Mouse (Mus musculus) heart, embryonic 11.5 days (tissue): ENCODE measurements at regions not wholly inside any gene's neighbourhood (a gene's known extent, or its start where the extent isn't known, plus 50 kb on each side); places are given as distances from the start of the nearest gene placed in this dataset.

Source experiments
- ATAC-seq: fragments of 200-750 bp; cut with Nextera tagmentation; replicated peaks from 2 replicates; pipeline ENCODE4 v1.8.0; 2017; ENCODE audit warnings: moderate library complexity; ENCODE audit not compliant: insufficient number of reproducible peaks, low FRiP score, low TSS enrichment
- H3K27ac ChIP-seq: fragments of 300-500 bp; sonication (generic); 2 replicates; pipeline ENCODE4 v1.5.1; 2014; ENCODE audit warnings: mild to moderate bottlenecking, low read depth, low read length
- H3K27me3 ChIP-seq: fragments of 300-500 bp; sonication (generic); 2 replicates; pipeline ENCODE4 v1.6.1; 2014; ENCODE audit warnings: mild to moderate bottlenecking, low read length, mixed read lengths; ENCODE audit not compliant: control insufficient read depth, insufficient read depth
- H3K36me3 ChIP-seq: fragments of 300-500 bp; sonication (generic); 2 replicates; pipeline ENCODE4 v1.6.1; 2014; ENCODE audit warnings: mild to moderate bottlenecking, low read length, moderate library complexity, mixed read lengths; ENCODE audit not compliant: control insufficient read depth, insufficient read depth
- H3K4me1 ChIP-seq: fragments of 300-500 bp; sonication (generic); 2 replicates; pipeline ENCODE4 v1.6.1; 2014; ENCODE audit warnings: low read length; ENCODE audit not compliant: control insufficient read depth, insufficient read depth
- H3K4me2 ChIP-seq: fragments of 300-500 bp; sonication (generic); 2 replicates; pipeline ENCODE4 v1.6.1; 2014; ENCODE audit warnings: mild to moderate bottlenecking, moderate library complexity
- H3K4me3 ChIP-seq: fragments of 300-500 bp; sonication (generic); 2 replicates; pipeline ENCODE4 v1.5.1; 2014; ENCODE audit warnings: low read depth, low read length
- H3K9ac ChIP-seq: fragments of 300-500 bp; sonication (generic); 2 replicates; pipeline ENCODE4 v1.6.1; 2014; ENCODE audit warnings: mild to moderate bottlenecking, low read depth, low read length, moderate library complexity
- H3K9me3 ChIP-seq: fragments of 300-500 bp; sonication (generic); replicated peaks from 2 replicates; pipeline ENCODE4 v1.6.1; 2016; ENCODE audit warnings: low read length; ENCODE audit not compliant: control insufficient read depth
- WGBS: fragments of 180-500 bp; shearing (Covaris S2); extraction: QIAGEN DNeasy Blood & Tissue Kit; methylation state at CpG from one replicate; pipeline ENCODE4 v1.1.7; 2014; ENCODE audit not compliant: insufficient replicate concordance; 5-methylcytosine and 5-hydroxymethylcytosine counted together

DNA sequence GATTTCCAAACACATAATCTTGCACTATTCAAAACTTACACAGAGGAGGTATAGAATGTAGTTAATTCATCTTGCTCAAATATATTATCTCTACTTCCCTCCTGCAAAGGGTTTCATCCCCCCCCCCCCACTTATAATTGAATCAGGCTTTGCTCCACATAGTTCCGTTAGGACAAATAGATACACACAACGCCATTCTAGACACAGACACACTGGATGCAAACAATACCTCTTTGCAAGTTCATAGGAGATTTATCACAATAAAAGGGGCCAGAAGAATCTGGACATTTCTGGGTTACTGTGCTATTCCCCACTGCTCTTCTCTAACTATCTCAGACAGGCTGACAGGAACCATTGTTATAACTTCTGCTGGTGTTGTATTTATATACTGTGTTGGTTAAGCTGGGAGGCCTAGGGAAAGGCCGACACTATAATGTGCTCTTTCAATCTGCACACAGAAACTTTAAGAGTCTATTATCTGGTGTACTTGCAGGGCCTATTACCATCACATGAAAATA is 410.6 kb upstream of the Tenm3 start:
- no peak for ATAC-seq
- no peak overlapping the region for H3K4me2 ChIP-seq
- 84% methylated on average over 3 of the region's 3 CpGs for WGBS
- no peak overlapping the region for H3K27ac ChIP-seq
- no peaks in the 10 kb centered on the region for H3K27me3 ChIP-seq
- no peaks in the 10 kb centered on the region for H3K36me3 ChIP-seq
- H3K9me3 ChIP-seq, result no peaks in the 10 kb centered on the region
- H3K9ac ChIP-seq, result no peak overlapping the region
- H3K4me1 ChIP-seq, result no peaks in the 10 kb centered on the region
- no peak overlapping the region for H3K4me3 ChIP-seq

DNA sequence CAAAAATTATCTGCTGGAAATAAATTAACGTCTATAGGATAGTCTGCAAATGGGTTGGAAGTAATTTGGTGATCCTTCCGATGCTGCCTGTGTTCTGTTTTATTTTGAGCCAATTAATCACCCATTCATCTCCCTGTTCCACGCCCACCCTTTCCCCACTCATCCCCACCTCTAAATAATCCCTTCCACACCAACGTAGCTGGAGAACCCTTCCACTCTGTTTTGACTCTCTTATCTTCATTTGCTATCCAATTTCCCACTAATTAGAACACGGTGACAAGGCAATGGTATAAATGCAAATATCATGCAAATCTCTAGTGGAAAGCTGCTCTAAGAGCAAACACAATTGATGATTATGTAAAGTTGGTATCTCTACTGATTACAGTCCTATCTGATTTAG is 399.3 kb upstream of the Tenm3 start:
- Histone ChIP-seq H3K4me1 (no peaks in the 10 kb centered on the region), H3K4me2 (no peak overlapping the region), H3K9me3 (no peaks in the 10 kb centered on the region), H3K27me3 (no peaks in the 10 kb centered on the region), H3K27ac (no peak overlapping the region), H3K9ac (no peak overlapping the region), H3K4me3 (no peak overlapping the region), H3K36me3 (no peaks in the 10 kb centered on the region)
- ATAC-seq, result no peak
- 65% methylated on average over 5 of the region's 5 CpGs for WGBS

DNA sequence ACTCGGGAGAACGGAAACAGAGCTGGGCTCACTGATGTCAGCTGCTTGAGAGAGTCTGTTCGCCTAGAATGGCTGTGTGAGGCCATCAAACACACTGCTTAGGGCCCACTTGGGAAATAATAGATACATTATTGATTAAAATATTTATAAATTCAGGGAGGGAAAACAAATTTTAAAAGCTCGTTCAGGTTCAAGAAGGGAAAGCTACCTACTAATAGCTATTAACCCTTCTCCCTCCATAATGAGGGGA is 393.0 kb upstream of the Tenm3 start:
- WGBS, result 67% methylated on average over 4 of the region's 4 CpGs
- Histone ChIP-seq H3K9ac (no peak overlapping the region), H3K9me3 (no peaks in the 10 kb centered on the region), H3K4me1 (no peaks in the 10 kb centered on the region), H3K4me3 (no peak overlapping the region), H3K27me3 (no peaks in the 10 kb centered on the region), H3K36me3 (no peaks in the 10 kb centered on the region), H3K27ac (no peak overlapping the region), H3K4me2 (no peak overlapping the region)
- no peak for ATAC-seq

DNA sequence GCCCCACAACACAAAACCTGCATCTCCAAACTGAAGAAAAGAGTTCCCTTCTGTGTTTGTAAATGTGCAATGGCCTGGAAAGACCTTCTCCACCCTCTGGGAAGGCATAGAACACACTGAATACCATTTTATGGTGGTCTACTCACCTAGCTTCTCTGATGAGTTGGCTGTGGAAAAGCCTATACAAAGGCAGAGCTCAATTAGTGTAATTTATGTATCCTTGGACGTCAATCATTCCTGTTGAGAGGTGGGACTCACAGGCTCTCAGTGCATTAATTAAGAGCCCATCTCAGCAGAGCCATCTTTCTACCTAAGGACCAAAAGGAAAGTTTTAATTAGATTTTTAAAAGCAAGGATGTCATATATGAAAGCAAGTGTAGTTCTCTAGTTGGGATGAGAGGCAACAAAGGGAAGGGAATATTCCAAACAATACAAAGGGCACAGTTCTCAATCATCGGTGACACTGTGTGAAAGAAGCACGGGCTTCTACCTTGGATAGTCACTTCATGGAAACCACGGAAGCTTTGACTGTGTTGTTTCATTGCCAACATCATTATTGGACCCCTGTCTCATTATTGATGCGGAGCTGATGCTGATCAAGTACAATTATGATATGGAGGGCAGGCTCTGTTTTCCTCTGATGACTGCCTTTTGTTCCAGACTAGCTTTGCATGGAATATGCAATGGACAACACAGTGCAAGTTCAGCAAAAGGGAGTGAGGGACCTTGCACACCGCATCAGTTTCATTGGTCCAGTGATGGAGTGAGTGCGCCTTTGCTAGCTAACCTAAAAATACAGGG is 392.5 kb upstream of the Tenm3 start:
- no peak overlapping the region for H3K9ac ChIP-seq
- no peak overlapping the region for H3K27ac ChIP-seq
- no peaks in the 10 kb centered on the region for H3K9me3 ChIP-seq
- no peak overlapping the region for H3K4me2 ChIP-seq
- H3K4me1 ChIP-seq, result no peaks in the 10 kb centered on the region
- H3K36me3 ChIP-seq, result no peaks in the 10 kb centered on the region
- no peak for ATAC-seq
- H3K27me3 ChIP-seq, result no peaks in the 10 kb centered on the region
- no peak overlapping the region for H3K4me3 ChIP-seq
- 84% methylated on average over 7 of the region's 7 CpGs for WGBS

DNA sequence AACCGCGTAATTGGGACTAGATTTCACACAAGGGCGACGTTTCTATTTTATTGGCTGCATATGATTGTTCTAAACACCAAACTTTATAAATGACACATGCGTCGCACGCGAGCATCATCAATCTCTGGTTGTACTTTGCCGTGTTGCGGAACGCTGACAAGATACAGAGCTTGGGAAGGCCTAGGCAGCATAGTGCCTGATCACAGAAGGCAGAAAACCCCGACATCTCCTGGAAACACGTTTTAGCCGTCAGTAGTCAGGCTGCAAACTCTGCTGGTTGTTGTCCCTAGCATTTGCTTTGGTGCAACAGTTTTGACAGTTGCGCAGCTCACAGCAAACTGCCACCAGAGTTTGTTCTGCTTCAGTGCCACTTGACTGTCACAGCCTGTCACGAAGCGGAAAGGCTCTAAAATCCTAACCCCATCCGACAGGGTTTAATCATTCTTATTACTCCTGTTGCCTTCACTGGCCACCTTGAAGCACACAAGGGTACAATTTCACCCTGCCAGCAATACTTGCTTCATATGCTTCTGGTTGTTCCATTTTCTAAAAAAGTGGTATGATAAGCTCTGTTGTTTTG is 380.2 kb upstream of the Tenm3 start:
- no peak for ATAC-seq
- H3K4me1 ChIP-seq, result no peaks in the 10 kb centered on the region
- H3K36me3 ChIP-seq, result no peaks in the 10 kb centered on the region
- H3K9me3 ChIP-seq, result no peaks in the 10 kb centered on the region
- no peak overlapping the region for H3K4me2 ChIP-seq
- 80% methylated on average over 18 of the region's 18 CpGs for WGBS
- no peak overlapping the region for H3K4me3 ChIP-seq
- H3K9ac ChIP-seq, result no peak overlapping the region
- H3K27ac ChIP-seq, result no peak overlapping the region
- no peaks in the 10 kb centered on the region for H3K27me3 ChIP-seq

GRCm38 (mm10) chr8:49195333-49195640 is 351.5 kb upstream of the Tenm3 start:
- Histone ChIP-seq H3K9ac (no peak overlapping the region), H3K27ac (no peak overlapping the region), H3K36me3 (no peaks in the 10 kb centered on the region), H3K4me1 (no peaks in the 10 kb centered on the region), H3K9me3 (no peaks in the 10 kb centered on the region), H3K27me3 (no peaks in the 10 kb centered on the region), H3K4me3 (no peak overlapping the region), H3K4me2 (no peak overlapping the region)
- ATAC-seq, result no peak
- 60% methylated on average over 4 of the region's 4 CpGs for WGBS

DNA sequence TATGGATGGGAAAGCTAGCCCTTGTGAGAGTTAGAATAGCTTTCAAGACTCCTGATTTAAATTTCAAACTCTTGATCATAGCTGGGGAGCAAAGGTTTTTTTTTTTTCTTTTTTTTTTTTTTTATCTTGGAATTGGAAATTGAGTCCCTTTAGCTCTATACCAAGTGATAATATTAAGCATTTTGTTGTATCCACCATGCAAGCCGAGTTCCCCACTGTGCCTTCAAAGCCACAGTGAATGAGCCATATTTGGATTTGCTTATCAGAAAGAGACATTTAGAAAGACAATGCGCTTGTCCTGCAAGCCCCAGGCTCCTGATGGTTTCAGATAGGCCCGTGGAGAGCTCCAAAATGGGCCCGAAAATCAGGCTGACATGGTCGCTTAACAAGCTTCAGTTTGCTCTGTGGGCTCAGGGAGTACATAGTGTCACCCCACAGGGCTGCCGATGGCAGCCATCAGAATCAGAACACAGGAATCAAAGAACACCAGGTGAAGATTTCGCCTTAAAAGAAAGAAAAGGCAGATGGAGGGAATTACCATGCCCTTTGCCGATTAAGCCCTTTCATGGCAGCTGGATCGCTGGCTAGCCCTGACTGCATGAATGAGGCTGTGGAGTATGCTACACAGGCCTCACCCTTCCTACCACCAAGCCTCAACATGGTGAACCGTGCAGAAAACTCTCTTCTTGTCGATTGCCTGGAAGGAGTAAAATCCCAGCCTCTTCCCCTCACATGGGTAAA is 351.0 kb upstream of the Tenm3 start:
- Histone ChIP-seq H3K4me3 (no peak overlapping the region), H3K27me3 (no peaks in the 10 kb centered on the region), H3K9me3 (no peaks in the 10 kb centered on the region), H3K36me3 (no peaks in the 10 kb centered on the region), H3K9ac (no peak overlapping the region), H3K4me2 (no peak overlapping the region), H3K27ac (no peak overlapping the region), H3K4me1 (no peaks in the 10 kb centered on the region)
- 65% methylated on average over 11 of the region's 11 CpGs for WGBS
- ATAC-seq, result no peak

GRCm38 (mm10) chr8:49186853-49187252 is 343.1 kb upstream of the Tenm3 start:
- WGBS, result 77% methylated on average over 3 of the region's 3 CpGs
- Histone ChIP-seq H3K4me1 (no peaks in the 10 kb centered on the region), H3K4me2 (no peak overlapping the region), H3K27me3 (no peaks in the 10 kb centered on the region), H3K9me3 (no peaks in the 10 kb centered on the region), H3K27ac (no peak overlapping the region), H3K9ac (no peak overlapping the region), H3K36me3 (no peaks in the 10 kb centered on the region), H3K4me3 (no peak overlapping the region)
- ATAC-seq, result no peak
